Mouse (Mus musculus) kidney, postnatal 14 days (tissue): Measurements from ENCODE around the gene Zranb1.

Experiments used
- DNase-seq: peaks from one replicate; pipeline ENCODE4 v3.0.0; 2022; ENCODE audit warnings: mixed read lengths

Zranb1 gene

GRCm38 (mm10) chr7:133002271-133002670 is 71.3 kb downstream of the Zranb1 start:
- DNase-seq, result no peak

GRCm38 (mm10) chr7:133003421-133003820 is 72.5 kb downstream of the Zranb1 start:
- peak; percentile 86 for DNase-seq

- DNase-seq, result no peak
Observed at GRCm38 (mm10) chr7:133005772-133006171, 74.8 kb downstream of the Zranb1 start.

- peak; percentile 43 for DNase-seq
Observed at GRCm38 (mm10) chr7:133007343-133007742, 76.4 kb downstream of the Zranb1 start.

GRCm38 (mm10) chr7:133008663-133009062 is 77.7 kb downstream of the Zranb1 start:
- no peak for DNase-seq

GRCm38 (mm10) chr7:133009676-133010075 is 78.7 kb downstream of the Zranb1 start:
- DNase-seq, result peak; percentile 40

- no peak for DNase-seq
Observed at GRCm38 (mm10) chr7:133010477-133010876, 79.5 kb downstream of the Zranb1 start.

GRCm38 (mm10) chr7:133011191-133011590 is 80.2 kb downstream of the Zranb1 start:
- DNase-seq, result peak; percentile 26

- DNase-seq, result no peak
Observed at GRCm38 (mm10) chr7:133011611-133012010, 80.7 kb downstream of the Zranb1 start.

GRCm38 (mm10) chr7:133012637-133013366 is 81.9 kb downstream of the Zranb1 start:
- DNase-seq, result no peak

GRCm38 (mm10) chr7:133013923-133014322 is 83.0 kb downstream of the Zranb1 start:
- DNase-seq, result no peak

GRCm38 (mm10) chr7:133014631-133015030 is 83.7 kb downstream of the Zranb1 start:
- DNase-seq, result no peak

- DNase-seq, result no peak
Observed at GRCm38 (mm10) chr7:133015416-133016070, 84.6 kb downstream of the Zranb1 start.

- no peak for DNase-seq
Observed at GRCm38 (mm10) chr7:133018961-133019360, 88.0 kb downstream of the Zranb1 start.

- DNase-seq, result peak; percentile 53
Observed at GRCm38 (mm10) chr7:133019481-133020020, 88.6 kb downstream of the Zranb1 start.

GRCm38 (mm10) chr7:133024694-133025093 is 93.8 kb downstream of the Zranb1 start:
- DNase-seq, result no peak

- no peak for DNase-seq
Observed at GRCm38 (mm10) chr7:133027930-133028329, 97.0 kb downstream of the Zranb1 start.

GRCm38 (mm10) chr7:133029004-133029403 is 98.1 kb downstream of the Zranb1 start:
- no peak for DNase-seq

GRCm38 (mm10) chr7:133029496-133030047 is 98.6 kb downstream of the Zranb1 start:
- no peak for DNase-seq

- peak; percentile 76 for DNase-seq
Observed at GRCm38 (mm10) chr7:133032589-133033203, 101.8 kb downstream of the Zranb1 start.

- DNase-seq, result no peak
Observed at GRCm38 (mm10) chr7:133035901-133036300, 105.0 kb downstream of the Zranb1 start.
